Mouse (Mus musculus) kidney, embryonic 16.5 days (tissue): ENCODE results near the gene Scaf4. TPM values are rescaled to one million over a fixed set of nuclear protein-coding genes. Genes with fewer than 3 reads are reported as not detected.
A peak's percentile ranks its signal among the peaks of the same experiment; 100 is the strongest.

ENCODE experiments used
- ATAC-seq: fragments of 200-750 bp; cut with Nextera tagmentation; 2 replicates; pipeline ENCODE4 v1.8.0; 2017; ENCODE audit warnings: moderate TSS enrichment; ENCODE audit not compliant: low FRiP score, low TSS enrichment
- H3K27ac ChIP-seq: fragments of 300-500 bp; sonication (generic); 2 replicates; pipeline ENCODE4 v1.5.1; 2014; ENCODE audit warnings: low read length
- H3K27me3 ChIP-seq: fragments of 300-500 bp; sonication (generic); 2 replicates; pipeline ENCODE4 v1.6.1; 2014; ENCODE audit warnings: low read length, control low read depth, mixed read lengths; ENCODE audit not compliant: insufficient read depth
- H3K36me3 ChIP-seq: fragments of 300-500 bp; sonication (generic); 2 replicates; pipeline ENCODE4 v1.6.1; 2014; ENCODE audit warnings: low read length, control low read depth, mixed read lengths; ENCODE audit not compliant: insufficient read depth
- H3K4me1 ChIP-seq: fragments of 300-500 bp; sonication (generic); 2 replicates; pipeline ENCODE4 v1.6.1; 2014; ENCODE audit warnings: low read length, control low read depth, mixed read lengths; ENCODE audit not compliant: insufficient read depth
- H3K4me2 ChIP-seq: fragments of 300-500 bp; sonication (generic); replicated peaks from 2 replicates; pipeline ENCODE4 v1.6.1; 2014; ENCODE audit warnings: low read depth, low read length
- H3K4me3 ChIP-seq: fragments of 300-500 bp; sonication (generic); 2 replicates; pipeline ENCODE4 v1.5.1; 2014; ENCODE audit warnings: mild to moderate bottlenecking, low read length
- H3K9ac ChIP-seq: fragments of 300-500 bp; sonication (generic); replicated peaks from 2 replicates; pipeline ENCODE4 v1.6.1; 2014; ENCODE audit warnings: low read length
- H3K9me3 ChIP-seq: fragments of 300-500 bp; sonication (generic); 2 replicates; pipeline ENCODE4 v1.6.1; 2016; ENCODE audit warnings: low read length, control low read depth
- WGBS: fragments of 180-500 bp; shearing (Covaris S2); extraction: QIAGEN DNeasy Blood & Tissue Kit; methylation state at CpG from one replicate; pipeline ENCODE4 v1.1.7; 2014; 5-methylcytosine and 5-hydroxymethylcytosine counted together
- polyA plus RNA-seq: library from polyadenylated mRNA; unstranded; fragments of >200 nt; fragmentation: Nextera tagmentation; extraction: Ambion mirVana; gene quantifications from 2 replicates; pipeline ENCODE4 v1.2.1, GENCODE M21; 2015

Gene Scaf4
- polyA plus RNA-seq, 1 experiment from 2014 or later = 22.1 TPM

GRCm38 (mm10) chr16:90312449-90313082 is 28.3 kb upstream of the Scaf4 start:
- WGBS = 66% methylated on average over 13 of the region's 13 CpGs
- peak; percentile 46; the same call in 1 of the 2 replicates for ATAC-seq
- no peaks in the 10 kb centered on the region for H3K9me3 ChIP-seq
- H3K4me3 ChIP-seq = no peak overlapping the region
- H3K4me1 ChIP-seq = no peaks in the 10 kb centered on the region
- no peaks in the 10 kb centered on the region for H3K27me3 ChIP-seq
- H3K36me3 ChIP-seq = no peaks in the 10 kb centered on the region
- H3K9ac ChIP-seq = no peak overlapping the region
- no peak overlapping the region for H3K27ac ChIP-seq
- H3K4me2 ChIP-seq = no peak overlapping the region

- no peak for ATAC-seq
- Histone ChIP-seq H3K4me3 (no peak overlapping the region), H3K36me3 (no peaks in the 10 kb centered on the region), H3K27ac (no peak overlapping the region), H3K9me3 (no peaks in the 10 kb centered on the region), H3K9ac (no peak overlapping the region), H3K4me1 (no peaks in the 10 kb centered on the region), H3K27me3 (no peaks in the 10 kb centered on the region), H3K4me2 (no peak overlapping the region)
- 78% methylated on average over 11 of the region's 11 CpGs for WGBS
Observed at GRCm38 (mm10) chr16:90310488-90311135, 26.3 kb upstream of the Scaf4 start.

- no peak overlapping the region for H3K9ac ChIP-seq
- ATAC-seq = no peak
- no peaks in the 10 kb centered on the region for H3K4me1 ChIP-seq
- no peaks in the 10 kb centered on the region for H3K36me3 ChIP-seq
- H3K9me3 ChIP-seq = no peaks in the 10 kb centered on the region
- WGBS = 70% methylated on average over 3 of the region's 3 CpGs
- no peak overlapping the region for H3K27ac ChIP-seq
- no peak overlapping the region for H3K4me3 ChIP-seq
- no peaks in the 10 kb centered on the region for H3K27me3 ChIP-seq
- no peak overlapping the region for H3K4me2 ChIP-seq
Observed at GRCm38 (mm10) chr16:90309784-90310183, 25.5 kb upstream of the Scaf4 start.

- Histone ChIP-seq H3K36me3 (no peaks in the 10 kb centered on the region), H3K4me3 (no peak overlapping the region), H3K4me1 (no peaks in the 10 kb centered on the region), H3K9me3 (no peaks in the 10 kb centered on the region), H3K9ac (no peak overlapping the region), H3K27me3 (peaks cover under 1% of the 10 kb centered on the region), H3K27ac (no peak overlapping the region), H3K4me2 (no peak overlapping the region)
- 79% methylated on average over 2 of the region's 2 CpGs for WGBS
- ATAC-seq = no peak
Observed at GRCm38 (mm10) chr16:90303988-90304299, 19.6 kb upstream of the Scaf4 start.

- H3K9me3 ChIP-seq = no peaks in the 10 kb centered on the region
- H3K4me3 ChIP-seq = no peak overlapping the region
- no peaks in the 10 kb centered on the region for H3K36me3 ChIP-seq
- H3K9ac ChIP-seq = no peak overlapping the region
- peaks cover 6% of the 10 kb centered on the region for H3K27me3 ChIP-seq
- WGBS = 78% methylated on average over 9 of the region's 9 CpGs
- no peak for ATAC-seq
- no peaks in the 10 kb centered on the region for H3K4me1 ChIP-seq
- H3K27ac ChIP-seq = no peak overlapping the region
- H3K4me2 ChIP-seq = no peak overlapping the region
Observed at GRCm38 (mm10) chr16:90303286-90303987, 19.1 kb upstream of the Scaf4 start.

GRCm38 (mm10) chr16:90301706-90302105 is 17.4 kb upstream of the Scaf4 start:
- Histone ChIP-seq H3K9ac (no peak overlapping the region), H3K4me1 (0 out of 2 replicates have a peak, but pooled peaks cover 5% of the 10 kb centered on the region), H3K36me3 (no peaks in the 10 kb centered on the region), H3K4me3 (no peak overlapping the region), H3K27ac (no peak overlapping the region), H3K27me3 (peaks cover 7% of the 10 kb centered on the region), H3K9me3 (no peaks in the 10 kb centered on the region), H3K4me2 (no peak overlapping the region)
- 84% methylated on average over 10 of the region's 10 CpGs for whole genome bisulfite sequencing
- no peak for ATAC-seq

GRCm38 (mm10) chr16:90300896-90301295 is 16.6 kb upstream of the Scaf4 start:
- WGBS = 90% methylated on average over 11 of the region's 11 CpGs
- H3K9ac ChIP-seq = no peak overlapping the region
- H3K36me3 ChIP-seq = no peaks in the 10 kb centered on the region
- H3K27me3 ChIP-seq = peaks cover 7% of the 10 kb centered on the region
- H3K9me3 ChIP-seq = no peaks in the 10 kb centered on the region
- no peak overlapping the region for H3K4me3 ChIP-seq
- H3K4me2 ChIP-seq = no peak overlapping the region
- H3K27ac ChIP-seq = no peak overlapping the region
- 0 out of 2 replicates have a peak, but pooled peaks cover 5% of the 10 kb centered on the region for H3K4me1 ChIP-seq
- ATAC-seq = no peak

- Histone ChIP-seq H3K27me3 (peaks cover 7% of the 10 kb centered on the region), H3K9me3 (no peaks in the 10 kb centered on the region), H3K4me2 (no peak overlapping the region), H3K27ac (no peak overlapping the region), H3K9ac (no peak overlapping the region), H3K36me3 (no peaks in the 10 kb centered on the region), H3K4me3 (no peak overlapping the region), H3K4me1 (0 out of 2 replicates have a peak, but pooled peaks cover 5% of the 10 kb centered on the region)
- no peak for ATAC-seq
Observed at GRCm38 (mm10) chr16:90299591-90299990, 15.3 kb upstream of the Scaf4 start.

- WGBS = 11% methylated on average over 21 of the region's 21 CpGs
- H3K4me1 ChIP-seq = 0 out of 2 replicates have a peak, but pooled peaks cover 5% of the 10 kb centered on the region
- H3K27ac ChIP-seq = no peak overlapping the region
- H3K9ac ChIP-seq = no peak overlapping the region
- ATAC-seq = no peak
- H3K4me3 ChIP-seq = no peak overlapping the region
- H3K27me3 ChIP-seq = peaks cover 7% of the 10 kb centered on the region
- H3K36me3 ChIP-seq = no peaks in the 10 kb centered on the region
- peak overlapping the region; percentile 10; the same call in 1 of the 2 replicates for H3K4me2 ChIP-seq
- no peaks in the 10 kb centered on the region for H3K9me3 ChIP-seq
Observed at GRCm38 (mm10) chr16:90298426-90299300, 14.4 kb upstream of the Scaf4 start.
